Mouse (Mus musculus) megakaryocyte, embryonic 14.5 days (primary cell): ENCODE measurements around the gene 5430419D17Rik.

Source experiments
- FLI1 ChIP-seq: IDR thresholded peaks from 2 replicates; pipeline ENCODE4 v1.6.1; 2012; ENCODE audit warnings: low read length, inconsistent platforms, mixed read lengths
- GATA1 ChIP-seq: IDR thresholded peaks from 3 replicates; pipeline ENCODE4 v1.6.1; 2012; ENCODE audit warnings: mixed read lengths, low read length, inconsistent platforms, borderline replicate concordance

- TF ChIP-seq GATA1 (no peak), FLI1 (no peak)
Measured at GRCm38 (mm10) chr7:131337502-131338068, 163.4 kb downstream of the 5430419D17Rik start.
